Mouse (Mus musculus) heart, embryonic 14.5 days (tissue): Measurements from ENCODE around the gene Agap1. TPM values are rescaled to one million over a fixed set of nuclear protein-coding genes. Genes with fewer than 3 reads are reported as not detected.
A peak's percentile ranks its signal among the peaks of the same experiment; 100 is the strongest.

Source experiments
- ATAC-seq: fragments of 200-750 bp; cut with Nextera tagmentation; 2 replicates; pipeline ENCODE4 v1.8.0; 2017; ENCODE audit warnings: low read depth, moderate TSS enrichment; ENCODE audit not compliant: insufficient number of reproducible peaks, insufficient read depth, low FRiP score
- H3K27ac ChIP-seq, 2 experiments: fragments of 200-500 bp in 1 of 2; fragments of 300-500 bp in 1 of 2; sonication (generic) in 1 of 2; replicated peaks in 1 of 2; 2 replicates each; pipeline ENCODE4 v1.5.1; 2012 to 2014; ENCODE audit warnings: low read depth in 2 of 2, low read length in 2 of 2, control low read depth in 1 of 2, mild to moderate bottlenecking in 1 of 2, mixed read lengths in 1 of 2; ENCODE audit not compliant: control insufficient read depth in 1 of 2, insufficient read depth in 1 of 2
- H3K27me3 ChIP-seq: fragments of 300-500 bp; sonication (generic); 2 replicates; pipeline ENCODE4 v1.6.1; 2014; ENCODE audit warnings: mild to moderate bottlenecking, low read length, control low read depth; ENCODE audit not compliant: control insufficient read depth, insufficient read depth
- H3K36me3 ChIP-seq: fragments of 300-500 bp; sonication (generic); 2 replicates; pipeline ENCODE4 v1.6.1; 2014; ENCODE audit warnings: mild to moderate bottlenecking, control low read depth, low read length, mixed read lengths; ENCODE audit not compliant: control insufficient read depth, insufficient read depth
- H3K4me1 ChIP-seq, 2 experiments: fragments of 200-500 bp in 1 of 2; fragments of 300-500 bp in 1 of 2; sonication (generic) in 1 of 2; 2 replicates each; pipeline ENCODE4 v1.6.1; 2012 to 2014; ENCODE audit warnings: low read length in 2 of 2, control low read depth in 1 of 2, mixed read lengths in 1 of 2; ENCODE audit not compliant: control insufficient read depth in 2 of 2, insufficient read depth in 2 of 2
- H3K4me2 ChIP-seq: fragments of 300-500 bp; sonication (generic); 2 replicates; pipeline ENCODE4 v1.6.1; 2014; ENCODE audit warnings: mild to moderate bottlenecking, low read length
- H3K4me3 ChIP-seq, 2 experiments: fragments of 200-500 bp in 1 of 2; fragments of 300-500 bp in 1 of 2; sonication (generic) in 1 of 2; 2 replicates each; pipeline ENCODE4 v1.5.1; 2012 to 2014; ENCODE audit warnings: low read length in 2 of 2, mild to moderate bottlenecking in 2 of 2, control low read depth in 1 of 2, low read depth in 1 of 2, moderate library complexity in 1 of 2; ENCODE audit not compliant: control insufficient read depth in 1 of 2, insufficient read depth in 1 of 2
- H3K9ac ChIP-seq: fragments of 300-500 bp; sonication (generic); 2 replicates; pipeline ENCODE4 v1.6.1; 2014; ENCODE audit warnings: mild to moderate bottlenecking, low read length
- H3K9me3 ChIP-seq: fragments of 300-500 bp; sonication (generic); 2 replicates; pipeline ENCODE4 v1.6.1; 2016; ENCODE audit warnings: low read length, control low read depth; ENCODE audit not compliant: control insufficient read depth
- WGBS: fragments of 180-500 bp; shearing (Covaris S2); extraction: QIAGEN DNeasy Blood & Tissue Kit; methylation state at CpG from one replicate; pipeline ENCODE4 v1.1.7; 2014; 5-methylcytosine and 5-hydroxymethylcytosine counted together
- polyA plus RNA-seq: library from polyadenylated mRNA; unstranded; fragments of >200 nt; fragmentation: Nextera tagmentation; extraction: Ambion mirVana; gene quantifications from 2 replicates; pipeline ENCODE4 v1.2.1, GENCODE M21; 2014

Agap1 gene
- polyA plus RNA-seq, 1 experiment from 2014 or later, result 17.0 TPM

DNA sequence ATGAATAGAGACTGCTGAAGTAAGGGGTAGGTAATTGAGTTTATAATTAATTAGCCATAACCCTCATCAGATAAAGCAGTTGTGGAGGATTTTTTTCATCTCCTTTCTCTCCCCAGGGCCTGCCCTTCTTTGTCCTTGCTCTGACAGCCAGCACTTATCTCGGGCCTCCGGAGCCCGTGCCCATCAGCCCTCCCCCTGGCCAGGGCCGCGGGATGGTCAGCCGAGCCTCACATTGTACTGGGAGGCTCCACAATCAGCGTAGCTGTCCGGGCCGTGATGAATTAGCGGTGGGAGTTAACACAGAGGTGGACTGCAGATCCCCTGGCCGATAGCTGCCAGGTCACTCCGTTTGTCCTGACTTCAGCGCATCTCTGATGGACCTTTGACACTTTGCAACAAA lies 248.7 kb downstream of the Agap1 start:
- 0 out of 2 replicates have a peak, but pooled peaks cover 6% of the 10 kb centered on the region for H3K36me3 ChIP-seq
- H3K27ac ChIP-seq, result peak overlapping the region; percentile 9 to 53; a peak in 2 of 4 replicates
- no peaks in the 10 kb centered on the region for H3K9me3 ChIP-seq
- H3K4me2 ChIP-seq, result 0 out of 2 replicates have a peak overlapping the region, but pooled peaks have one; percentile 29
- no peak overlapping the region for H3K4me3 ChIP-seq
- H3K27me3 ChIP-seq, result no peaks in the 10 kb centered on the region
- peaks cover 21 to 23% of the 10 kb centered on the region in 2 experiments for H3K4me1 ChIP-seq
- H3K9ac ChIP-seq, result 0 out of 2 replicates have a peak overlapping the region, but pooled peaks have one; percentile 16
- WGBS, result 7% methylated on average over 13 of the region's 13 CpGs
- ATAC-seq, result 0 out of 2 replicates have a peak, but pooled peaks have one; percentile 51

DNA sequence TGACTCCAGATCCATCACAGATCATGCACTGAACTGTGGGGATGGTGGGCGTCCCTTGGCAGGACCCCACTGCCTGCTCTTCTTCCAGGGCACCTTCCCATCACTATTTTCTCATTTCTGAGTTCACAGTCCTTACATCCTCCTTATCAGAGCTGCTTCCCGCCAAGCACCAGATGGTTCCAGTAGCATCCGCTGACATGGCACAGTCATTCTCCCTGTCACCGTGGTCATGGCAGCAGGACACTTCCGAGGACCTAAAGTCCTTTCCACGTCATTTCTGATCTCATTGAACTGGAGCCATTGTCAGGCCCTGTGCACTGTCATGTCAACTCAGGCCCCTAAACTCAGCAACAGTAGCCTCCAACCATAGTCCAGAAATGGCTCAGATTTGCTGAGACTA lies 251.1 kb downstream of the Agap1 start:
- Histone ChIP-seq H3K4me2 (no peak overlapping the region), H3K27ac (no peak overlapping the region), H3K9ac (no peak overlapping the region), H3K27me3 (no peaks in the 10 kb centered on the region), H3K4me1 (peaks cover 26 to 28% of the 10 kb centered on the region in 2 experiments), H3K4me3 (no peak overlapping the region), H3K9me3 (no peaks in the 10 kb centered on the region), H3K36me3 (0 out of 2 replicates have a peak, but pooled peaks cover under 1% of the 10 kb centered on the region)
- ATAC-seq, result no peak
- 73% methylated on average over 6 of the region's 6 CpGs for whole genome bisulfite sequencing

DNA sequence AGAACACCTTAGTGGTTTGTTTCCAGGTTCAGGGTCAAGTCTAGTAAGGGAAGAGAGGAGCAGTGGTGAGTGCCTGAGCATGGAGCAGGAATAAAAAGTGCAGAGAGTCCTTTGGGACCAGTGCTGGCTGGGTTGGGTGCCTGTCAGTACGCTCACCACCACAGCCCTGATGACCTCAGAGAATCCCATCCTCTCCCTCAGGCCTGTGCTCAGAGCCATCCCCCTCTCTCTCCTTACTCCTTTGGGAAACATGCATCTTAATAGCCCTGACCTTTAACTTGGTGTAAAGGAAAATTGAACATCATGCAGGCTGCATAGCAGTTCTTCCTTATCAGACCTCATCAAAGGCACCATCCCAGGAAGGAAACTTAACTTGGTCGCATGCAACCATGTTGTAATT lies 252.3 kb downstream of the Agap1 start:
- H3K27me3 ChIP-seq, result no peaks in the 10 kb centered on the region
- 87% methylated on average over 2 of the region's 2 CpGs for WGBS
- H3K36me3 ChIP-seq, result no peaks in the 10 kb centered on the region
- H3K9ac ChIP-seq, result no peak overlapping the region
- no peak overlapping the region for H3K4me2 ChIP-seq
- H3K9me3 ChIP-seq, result no peaks in the 10 kb centered on the region
- H3K4me1 ChIP-seq, result peaks cover 22 to 28% of the 10 kb centered on the region in 2 experiments
- no peak overlapping the region for H3K4me3 ChIP-seq
- H3K27ac ChIP-seq, result no peak overlapping the region
- no peak for ATAC-seq

DNA sequence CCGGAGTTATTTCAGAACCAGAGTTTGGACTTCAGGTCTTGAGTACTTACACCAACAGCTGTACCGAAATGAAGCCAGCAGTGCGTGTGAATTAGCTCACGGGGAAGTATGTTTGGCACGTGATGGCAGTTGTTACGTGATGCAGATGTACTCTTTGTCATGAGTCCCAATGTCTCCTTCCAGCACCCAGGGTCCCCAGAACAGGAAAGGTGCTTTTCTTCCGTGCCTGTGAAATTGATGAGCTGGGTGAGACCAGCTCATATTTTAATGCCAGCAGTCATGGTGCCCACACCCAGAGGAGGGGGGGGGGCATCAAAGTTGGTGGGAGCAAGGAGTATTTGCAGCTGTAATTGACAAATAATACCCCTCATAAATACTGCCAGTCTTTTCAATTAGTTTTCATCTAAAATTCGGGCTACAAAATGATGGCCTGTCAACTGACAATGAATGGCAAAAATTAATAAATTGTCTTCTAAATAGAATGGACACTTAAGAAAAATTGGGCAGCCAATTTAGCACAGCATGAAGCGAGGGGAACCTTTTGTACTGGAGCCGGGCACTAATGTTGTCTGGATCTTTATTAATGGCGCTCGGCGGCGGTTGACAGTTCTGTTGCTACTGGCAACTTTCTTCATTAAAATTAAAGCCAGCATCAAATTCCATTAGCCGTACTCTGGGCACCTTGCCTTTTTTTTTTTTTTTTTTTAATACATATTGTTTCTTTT lies 253.3 kb downstream of the Agap1 start:
- H3K36me3 ChIP-seq, result no peaks in the 10 kb centered on the region
- H3K4me1 ChIP-seq, result peaks cover 11 to 17% of the 10 kb centered on the region in 2 experiments; a peak in 3 of 4 replicates
- no peak overlapping the region for H3K4me3 ChIP-seq
- H3K4me2 ChIP-seq, result no peak overlapping the region
- 85% methylated on average over 15 of the region's 15 CpGs for WGBS
- H3K9me3 ChIP-seq, result no peaks in the 10 kb centered on the region
- no peak overlapping the region for H3K27ac ChIP-seq
- H3K27me3 ChIP-seq, result no peaks in the 10 kb centered on the region
- no peak for ATAC-seq
- no peak overlapping the region for H3K9ac ChIP-seq

DNA sequence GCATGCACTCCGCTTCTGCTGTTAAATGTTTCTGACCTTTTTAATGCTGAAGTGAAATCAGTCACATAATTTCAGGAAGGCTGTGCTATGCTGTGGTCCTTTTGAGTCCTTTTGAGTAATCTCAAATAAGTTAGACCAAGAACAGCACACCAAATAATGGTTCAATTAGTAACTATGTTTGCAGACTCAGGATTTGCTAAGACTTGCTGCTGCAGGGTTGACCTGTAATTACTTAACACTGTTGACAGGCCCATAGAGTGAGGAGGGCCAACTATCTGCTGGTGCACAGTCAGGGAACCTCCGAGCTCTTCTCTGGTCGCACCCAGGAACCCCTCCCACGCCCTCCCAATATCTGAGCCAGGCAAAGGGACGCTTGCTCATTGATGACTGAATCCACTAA lies 255.2 kb downstream of the Agap1 start:
- WGBS, result 69% methylated on average over 5 of the region's 5 CpGs
- H3K27ac ChIP-seq, result no peak overlapping the region
- H3K9me3 ChIP-seq, result no peaks in the 10 kb centered on the region
- no peak overlapping the region for H3K9ac ChIP-seq
- H3K36me3 ChIP-seq, result no peaks in the 10 kb centered on the region
- H3K27me3 ChIP-seq, result no peaks in the 10 kb centered on the region
- H3K4me3 ChIP-seq, result no peak overlapping the region
- peaks cover 7 to 8% of the 10 kb centered on the region in 2 experiments; a peak in 3 of 4 replicates for H3K4me1 ChIP-seq
- no peak overlapping the region for H3K4me2 ChIP-seq
- no peak for ATAC-seq

DNA sequence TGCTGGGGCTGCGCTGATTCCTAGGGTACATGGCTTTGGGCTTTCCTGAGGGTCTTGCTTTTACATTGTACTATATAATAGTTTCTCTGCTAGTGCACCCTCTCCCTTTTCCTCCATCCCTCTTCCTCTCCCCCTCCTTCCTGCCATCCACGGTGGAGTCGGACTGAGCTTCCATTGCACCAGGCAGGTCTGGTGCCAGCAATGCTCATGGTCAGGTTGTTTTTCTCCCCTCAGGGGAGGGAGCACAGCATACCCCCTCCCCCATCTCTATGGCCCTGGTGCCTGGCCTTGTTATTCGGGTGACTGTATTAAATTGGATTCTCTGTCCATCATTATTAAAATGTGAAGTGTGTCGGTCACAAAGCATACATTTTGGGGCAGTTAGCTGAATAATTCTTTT lies 259.1 kb downstream of the Agap1 start:
- Histone ChIP-seq H3K4me1 (peaks cover 22 to 23% of the 10 kb centered on the region in 2 experiments), H3K27ac (no peak overlapping the region), H3K9me3 (no peaks in the 10 kb centered on the region), H3K9ac (no peak overlapping the region), H3K4me2 (no peak overlapping the region), H3K27me3 (no peaks in the 10 kb centered on the region), H3K4me3 (no peak overlapping the region), H3K36me3 (no peaks in the 10 kb centered on the region)
- no peak for ATAC-seq
- WGBS, result 73% methylated on average over 5 of the region's 5 CpGs

DNA sequence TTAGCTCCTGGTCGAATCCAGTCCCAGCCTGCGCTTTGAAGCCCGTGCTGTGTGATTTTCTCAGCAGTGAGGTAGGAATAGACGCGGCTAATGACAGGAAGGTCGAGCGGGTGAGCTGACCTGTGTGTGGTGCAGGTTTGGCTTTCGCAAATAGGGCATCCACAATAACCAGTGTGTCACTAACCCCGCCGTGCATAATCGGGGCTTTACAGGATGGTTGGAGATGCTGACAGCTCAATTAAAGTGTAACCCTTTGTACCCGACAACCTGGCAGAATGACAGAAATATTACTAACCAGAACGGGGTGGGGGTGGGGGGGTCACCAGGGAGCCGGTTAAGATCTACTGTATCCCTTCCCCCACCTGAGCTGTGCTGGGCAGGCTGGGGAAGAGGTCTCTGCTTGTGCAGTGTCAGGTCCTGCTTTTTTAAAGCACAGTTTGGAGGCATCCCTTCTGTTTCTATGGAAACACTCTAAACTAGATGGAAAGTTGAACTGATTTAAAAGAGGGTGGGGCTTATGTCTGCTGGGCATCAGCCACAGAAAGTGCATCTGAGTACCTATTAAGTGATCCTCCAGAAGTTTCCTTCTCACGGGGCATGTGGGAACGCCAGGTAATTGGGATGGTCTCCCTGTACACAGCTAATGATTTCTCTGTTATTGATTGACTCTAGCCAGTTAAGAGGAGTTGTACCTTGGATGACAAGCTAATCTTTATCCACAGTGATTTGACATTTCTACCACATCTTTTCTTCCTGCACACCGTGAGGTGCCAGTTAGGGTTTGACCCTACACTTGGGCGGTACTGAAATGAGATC lies 259.8 kb downstream of the Agap1 start:
- no peaks in the 10 kb centered on the region for H3K9me3 ChIP-seq
- H3K4me1 ChIP-seq, result peaks cover 27% of the 10 kb centered on the region in 2 experiments
- H3K4me3 ChIP-seq, result no peak overlapping the region
- no peak overlapping the region for H3K9ac ChIP-seq
- no peak for ATAC-seq
- H3K4me2 ChIP-seq, result no peak overlapping the region
- H3K27ac ChIP-seq, result no peak overlapping the region
- H3K27me3 ChIP-seq, result no peaks in the 10 kb centered on the region
- WGBS, result 58% methylated on average over 18 of the region's 18 CpGs
- no peaks in the 10 kb centered on the region for H3K36me3 ChIP-seq
